Mouse (Mus musculus) forelimb bud, embryonic 11.5 days (tissue): ENCODE data around the gene Olfr464.

Experiments
- DNase-seq: peaks from one replicate; pipeline ENCODE4 v3.0.0-alpha.2; 2012; ENCODE audit warnings: low read depth, low spot score

The Olfr464 gene

DNA sequence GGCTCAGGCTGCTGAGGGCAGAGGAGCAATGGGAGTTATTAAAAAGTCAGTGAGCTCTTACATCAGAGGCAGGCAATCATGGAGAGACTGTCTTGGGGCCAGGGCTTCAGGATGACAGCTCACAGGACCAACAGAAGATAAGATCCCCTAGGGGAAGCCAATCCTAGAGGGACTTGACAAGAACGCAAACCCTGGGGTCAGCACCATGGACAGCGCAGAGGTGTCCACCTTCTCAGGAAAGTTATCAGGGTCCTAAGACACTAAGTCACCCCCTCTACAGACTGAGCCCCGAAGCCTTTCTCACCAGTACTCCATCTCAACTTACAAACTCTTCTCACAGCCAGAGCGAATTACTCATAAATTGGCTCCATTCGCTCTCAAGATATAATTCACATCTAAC, at the start of gene Olfr464:
Gene Olfr464, minus strand, starts transcription at position 2 of the 400 bp plus-strand sequence.
- DNase-seq, result peak; percentile 77

DNA sequence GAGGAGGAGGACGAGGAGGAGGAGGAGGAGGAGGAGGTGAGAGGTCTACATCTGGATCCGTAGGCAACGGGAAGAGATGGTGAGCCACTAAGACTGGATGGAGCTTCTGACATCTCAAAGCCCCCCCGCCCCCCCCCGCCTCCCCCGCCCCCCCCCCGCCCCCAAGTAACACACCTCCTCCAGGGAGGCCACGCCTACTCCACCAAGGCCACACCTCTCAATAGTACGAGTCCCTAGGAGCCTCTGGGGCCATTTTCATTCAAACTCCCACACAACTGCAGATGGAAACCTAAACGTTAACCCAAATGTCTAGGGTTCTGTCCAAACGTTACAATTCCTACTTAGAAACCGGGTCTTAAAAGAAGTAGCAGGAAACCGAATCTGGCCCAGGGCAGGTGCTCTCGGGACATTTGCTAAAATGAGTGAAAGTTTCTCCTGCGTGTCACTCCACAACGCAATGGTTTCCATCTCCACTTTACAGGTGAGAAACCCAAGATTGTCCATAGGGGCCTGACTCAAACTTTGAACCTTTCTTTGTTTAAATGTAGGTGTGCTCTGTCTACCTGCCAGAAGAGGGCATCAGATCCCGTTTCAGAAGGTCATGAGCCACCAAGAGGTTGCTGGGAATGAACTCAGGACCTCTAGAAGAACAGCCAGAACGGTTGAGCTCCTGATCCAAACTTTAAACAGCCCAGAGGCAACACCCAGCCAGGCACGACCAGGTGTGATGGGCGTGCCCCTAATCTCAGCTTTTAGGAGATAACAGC, 47.8 kb upstream of the Olfr464 start:
- DNase-seq, result no peak

DNA sequence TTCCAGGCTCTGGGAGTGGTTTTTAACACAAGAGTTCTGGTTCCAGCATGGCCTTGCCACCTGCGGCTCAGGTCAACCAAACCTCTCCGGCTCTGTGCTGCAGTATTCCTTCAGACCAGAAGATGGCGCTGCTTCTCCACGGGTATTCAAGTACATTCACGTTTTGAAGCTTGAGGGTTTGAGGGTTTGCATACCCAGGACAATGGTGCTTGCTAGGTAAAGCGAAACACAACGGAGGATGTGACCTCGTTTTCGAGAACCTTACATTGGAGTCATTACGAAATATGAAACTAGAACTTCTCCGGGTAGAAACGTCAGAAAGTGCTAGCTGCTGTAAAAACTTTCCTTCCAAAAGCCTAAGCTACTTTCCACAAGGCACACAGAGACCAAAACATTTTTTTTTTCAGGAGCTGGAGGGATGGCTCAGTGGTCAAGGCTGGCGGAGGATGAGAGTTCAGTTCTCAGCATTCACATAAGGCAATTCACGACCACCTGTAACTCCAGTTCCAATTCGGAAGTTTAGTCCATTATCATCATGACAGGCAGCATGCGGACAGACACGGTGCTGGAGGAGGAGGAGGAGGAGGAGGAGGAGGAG, 47.0 kb upstream of the Olfr464 start:
- DNase-seq, result peak; percentile 93

GRCm38 (mm10) chr11:87966214-87966613, 45.4 kb upstream of the Olfr464 start:
- peak; percentile 49 for DNase-seq

DNA sequence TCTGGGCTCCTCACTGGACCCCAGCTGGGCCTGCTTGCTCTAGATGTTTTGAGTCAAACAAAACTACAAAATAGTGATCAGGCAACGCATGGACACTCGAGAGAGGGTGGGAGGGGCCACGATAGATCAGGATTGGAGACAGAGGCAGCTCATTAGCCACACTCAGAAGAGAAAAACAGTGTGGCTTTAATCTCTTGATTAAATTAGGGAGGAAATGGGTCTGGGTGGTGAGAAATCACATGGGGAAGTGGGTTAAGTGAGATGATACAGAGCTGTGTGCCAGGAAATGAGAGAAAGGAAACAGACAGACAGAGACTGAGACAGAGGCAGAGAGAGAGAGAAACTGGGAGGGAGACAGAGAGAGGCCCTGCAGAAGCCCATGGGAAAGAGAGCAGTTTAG, 44.5 kb upstream of the Olfr464 start:
- no peak for DNase-seq

- peak; percentile 69 for DNase-seq
Measured at GRCm38 (mm10) chr11:87957066-87957465, 36.3 kb upstream of the Olfr464 start.

GRCm38 (mm10) chr11:87955144-87955543, 34.4 kb upstream of the Olfr464 start:
- DNase-seq, result no peak

DNA sequence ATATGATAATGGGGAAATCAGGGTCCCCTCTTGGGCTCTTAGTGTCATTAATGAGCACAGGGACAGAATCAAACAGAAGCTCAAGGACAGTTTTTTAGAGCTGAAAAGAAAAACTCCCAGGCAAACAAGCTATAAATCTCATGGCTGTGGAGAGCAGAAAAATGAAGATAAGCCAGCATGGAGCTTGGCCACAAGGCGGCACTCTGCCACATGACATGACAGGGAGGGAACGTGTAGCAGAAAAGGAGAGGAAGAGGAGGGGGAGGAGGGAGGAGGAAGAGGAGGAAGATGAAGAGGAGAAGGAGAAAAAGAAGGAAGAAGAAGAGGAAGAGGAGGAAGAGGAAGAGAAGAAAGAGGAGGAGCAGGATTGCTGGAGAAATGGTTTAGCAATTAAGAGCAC, 29.2 kb upstream of the Olfr464 start:
- DNase-seq, result no peak

DNA sequence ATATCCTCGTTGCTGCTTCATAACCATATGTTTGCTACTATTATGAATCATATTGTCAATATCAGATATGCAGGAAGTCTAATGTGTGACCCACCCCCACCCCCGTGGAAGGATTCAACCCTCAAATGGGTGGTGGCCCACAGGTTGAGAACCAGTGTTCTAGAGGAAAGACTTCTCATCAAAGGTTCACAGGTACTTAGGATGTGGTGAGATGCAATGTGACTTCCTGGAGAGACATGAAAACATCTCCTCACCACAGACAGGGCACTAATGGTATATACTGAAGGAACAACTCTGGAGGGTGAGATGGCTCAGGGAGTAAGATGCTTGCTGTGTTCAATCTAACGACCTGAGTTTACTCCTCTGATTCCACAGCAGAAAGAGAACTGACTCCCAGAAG, 14.7 kb upstream of the Olfr464 start:
- DNase-seq, result no peak

DNA sequence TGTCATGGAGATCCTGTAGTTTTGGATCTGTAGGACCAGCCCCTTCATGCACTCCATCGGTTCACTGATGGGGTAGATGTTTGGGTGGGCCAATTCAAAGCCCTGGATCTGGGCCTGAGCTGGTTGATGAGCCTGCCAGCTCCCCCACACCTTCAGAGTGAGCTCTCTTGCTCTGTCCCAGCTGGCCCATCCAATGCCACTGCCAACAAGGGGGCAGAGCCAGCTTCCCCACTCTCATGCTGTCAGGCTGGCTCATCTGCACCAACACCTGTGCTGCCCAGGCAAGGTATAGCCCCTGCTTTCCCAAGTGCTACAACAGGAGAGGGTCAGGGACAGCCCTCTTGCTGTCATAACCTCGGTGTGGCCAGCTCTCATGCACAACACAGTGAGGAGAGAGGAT, 13.0 kb upstream of the Olfr464 start:
- DNase-seq, result no peak

DNA sequence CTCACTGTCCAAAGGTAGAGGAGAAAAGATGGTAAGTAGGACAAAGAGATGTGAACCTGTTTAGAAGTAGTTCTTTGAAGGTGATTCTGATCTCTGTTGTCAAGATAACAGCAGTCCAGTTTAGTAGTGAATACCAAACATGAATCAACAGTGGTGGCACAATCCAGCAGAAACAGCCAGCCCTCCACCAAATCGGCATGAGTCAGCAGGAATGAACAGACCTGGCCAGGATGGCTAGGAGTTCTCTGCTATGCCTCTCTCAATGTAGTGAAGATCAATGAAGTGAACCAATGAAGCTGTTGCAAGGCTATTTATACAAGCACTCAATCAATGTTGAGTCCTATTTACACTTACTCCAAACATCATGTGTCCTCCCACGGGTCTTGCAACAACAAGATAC, 9.6 kb upstream of the Olfr464 start:
- no peak for DNase-seq

GRCm38 (mm10) chr11:87920301-87920700, 466 bp downstream of the Olfr464 start:
- DNase-seq, result no peak

DNA sequence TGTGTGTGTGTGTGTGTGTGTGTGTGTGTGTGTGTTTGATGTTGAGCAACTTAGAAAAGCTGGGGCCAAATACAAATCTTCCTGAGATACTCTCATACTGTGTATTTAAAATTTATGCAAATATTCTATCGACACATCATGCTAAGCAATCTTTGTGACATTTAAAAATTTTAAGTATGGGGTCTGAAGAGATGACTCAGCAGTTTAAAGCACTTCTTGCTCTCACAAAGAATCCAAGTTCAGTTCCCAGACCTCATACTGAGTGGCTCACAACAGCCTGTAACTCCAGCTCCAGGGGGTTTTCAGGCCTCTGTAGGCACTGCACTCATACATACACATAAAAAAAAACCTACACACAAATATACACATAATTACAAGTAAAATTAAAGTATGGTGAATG, 4.8 kb downstream of the Olfr464 start:
- no peak for DNase-seq

DNA sequence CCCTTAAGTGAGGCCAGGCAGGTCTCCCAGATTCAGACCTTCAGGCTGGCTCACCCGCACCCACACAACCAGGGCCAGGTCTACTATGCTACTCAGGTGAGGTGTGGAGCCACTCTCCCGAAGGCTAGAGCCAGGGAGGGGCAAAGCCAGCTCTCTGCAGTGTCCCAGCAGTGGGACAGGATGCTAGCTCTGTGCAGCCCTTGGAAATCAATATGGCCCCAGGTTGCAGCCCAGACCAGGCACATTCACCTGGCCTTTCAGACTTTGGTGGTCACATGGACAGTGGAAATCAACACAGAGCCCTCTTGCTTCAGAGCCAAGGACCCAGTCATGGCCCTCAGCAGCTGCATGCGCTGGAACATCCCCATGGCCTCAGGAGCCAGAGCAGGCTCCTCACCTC, 16.4 kb downstream of the Olfr464 start:
- no peak for DNase-seq

- no peak for DNase-seq
Measured at GRCm38 (mm10) chr11:87897287-87897686, 23.5 kb downstream of the Olfr464 start, which contains the start of gene Olfr463. Olfr463 (minus strand) TSS chr11:87897387.

DNA sequence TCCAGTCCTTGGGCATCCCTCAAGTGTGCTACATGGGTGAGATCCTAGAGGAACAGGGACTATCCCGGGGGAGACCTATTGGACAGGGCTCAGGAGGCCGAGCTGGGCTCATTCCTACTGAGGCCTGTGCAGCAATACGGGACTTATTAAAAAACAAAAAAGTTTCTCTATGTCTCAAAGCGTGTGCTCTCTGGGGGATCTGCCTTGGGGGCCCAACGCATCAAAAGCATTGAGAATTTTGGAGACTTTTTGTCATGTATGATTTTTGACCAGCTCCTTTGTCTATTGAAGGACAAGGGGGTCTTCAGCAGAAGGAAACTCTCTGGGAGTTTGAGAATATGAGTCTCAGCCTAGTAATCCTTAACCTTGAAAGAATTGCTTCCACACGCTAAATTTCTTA, 28.6 kb downstream of the Olfr464 start, which contains the start of gene Olfr462:
Gene Olfr462, minus strand, starts transcription at position 101 of the 400 bp plus-strand sequence.
- DNase-seq, result no peak

- DNase-seq, result no peak
Measured at GRCm38 (mm10) chr11:87884856-87885255, 35.9 kb downstream of the Olfr464 start.

GRCm38 (mm10) chr11:87883493-87883892, 37.3 kb downstream of the Olfr464 start:
- peak; percentile 31 for DNase-seq

DNA sequence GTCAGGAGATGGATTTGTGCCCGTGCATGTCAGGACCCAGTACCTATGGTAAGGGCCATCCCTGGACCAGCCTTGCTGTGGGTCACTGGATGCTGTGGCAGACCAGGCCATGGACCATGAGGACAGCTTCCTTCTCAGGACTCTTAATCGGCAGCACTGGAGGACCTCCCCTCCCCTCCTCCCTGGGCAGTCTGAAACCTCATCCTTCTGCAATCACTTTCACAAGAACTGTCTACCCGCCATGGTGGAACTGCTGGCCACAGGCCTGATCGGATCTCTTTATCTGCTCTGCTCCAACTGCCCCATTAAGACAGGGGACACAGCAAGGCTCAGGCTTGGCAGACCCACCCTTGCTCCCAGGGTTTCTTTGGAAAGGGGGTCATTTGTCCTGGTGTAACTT, 39.1 kb downstream of the Olfr464 start:
- no peak for DNase-seq

GRCm38 (mm10) chr11:87879826-87880225, 40.9 kb downstream of the Olfr464 start:
- DNase-seq, result no peak

GRCm38 (mm10) chr11:87875436-87875835, 45.3 kb downstream of the Olfr464 start, which contains the start of gene Epx:
Epx (minus strand) TSS chr11:87875536.
- no peak for DNase-seq

- no peak for DNase-seq
Measured at GRCm38 (mm10) chr11:87871766-87872165, 49.0 kb downstream of the Olfr464 start.

- no peak for DNase-seq
Measured at GRCm38 (mm10) chr11:87870096-87870495, 50.7 kb downstream of the Olfr464 start.
